Mouse (Mus musculus) MEL (cell line): ENCODE measurements at regions not wholly inside any gene's neighbourhood (a gene's known extent, or its start where the extent isn't known, plus 50 kb on each side); places are given as distances from the start of the nearest gene placed in this dataset.

Experiments
- BHLHE40 ChIP-seq: IDR thresholded peaks from 2 replicates; pipeline ENCODE4 v1.6.1; 2012; ENCODE audit warnings: low read depth, mild to moderate bottlenecking, inconsistent platforms, low read length, improper control_type of control experiment, borderline replicate concordance
- CTCF ChIP-seq, 3 experiments: IDR thresholded peaks in 2 of 3; conservative IDR thresholded peaks in 1 of 3; 2 replicates each; pipeline ENCODE4 v1.5.1; 2011 to 2012; ENCODE audit warnings: low read length in 3 of 3, low read depth in 2 of 3, mild to moderate bottlenecking in 2 of 3, improper control_type of control experiment in 1 of 3, inconsistent platforms in 1 of 3, mixed read lengths in 1 of 3, moderate library complexity in 1 of 3; ENCODE audit not compliant: control insufficient read depth in 1 of 3, insufficient read depth in 1 of 3, poor library complexity in 1 of 3, severe bottlenecking in 1 of 3
- ETS1 ChIP-seq: IDR thresholded peaks from 2 replicates; pipeline ENCODE4 v1.6.1; 2012; ENCODE audit warnings: low read depth, mild to moderate bottlenecking, inconsistent platforms, low read length, improper control_type of control experiment, moderate library complexity
- GATA1 ChIP-seq: IDR thresholded peaks from 2 replicates; pipeline ENCODE4 v1.6.1; 2011; ENCODE audit warnings: low read depth, low read length, improper control_type of control experiment
- MAFK ChIP-seq: IDR thresholded peaks from 2 replicates; pipeline ENCODE4 v1.6.1; 2011; ENCODE audit warnings: low read depth, mild to moderate bottlenecking, low read length, improper control_type of control experiment, borderline replicate concordance
- MEF2A ChIP-seq: IDR thresholded peaks from 2 replicates; pipeline ENCODE4 v1.6.1; 2014; ENCODE audit warnings: low read depth, mild to moderate bottlenecking, inconsistent platforms, low read length, improper control_type of control experiment; ENCODE audit not compliant: poor library complexity, insufficient replicate concordance, severe bottlenecking; ENCODE audit errors: extremely low read depth
- MXI1 ChIP-seq: IDR thresholded peaks from 2 replicates; pipeline ENCODE4 v1.6.1; 2011; ENCODE audit warnings: mild to moderate bottlenecking, low read depth, low read length, improper control_type of control experiment
- NELFE ChIP-seq: IDR thresholded peaks from 2 replicates; pipeline ENCODE4 v1.6.1; 2011; ENCODE audit warnings: low read depth, low read length, improper control_type of control experiment
- POLR2A ChIP-seq, 2 experiments: IDR thresholded peaks; 2 replicates each; pipeline ENCODE4 v1.6.1; 2011 to 2012; ENCODE audit warnings: low read length in 2 of 2, mild to moderate bottlenecking in 2 of 2, control low read depth in 1 of 2, improper control_type of control experiment in 1 of 2, low read depth in 1 of 2, moderate library complexity in 1 of 2; ENCODE audit not compliant: control insufficient read depth in 1 of 2, insufficient read depth in 1 of 2, poor library complexity in 1 of 2
- POLR2AphosphoS2 ChIP-seq: IDR thresholded peaks from 2 replicates; pipeline ENCODE4 v1.6.1; 2011; ENCODE audit warnings: low read length, improper control_type of control experiment
- POLR2AphosphoS5 ChIP-seq: IDR thresholded peaks from 2 replicates; pipeline ENCODE4 v1.6.1; 2012; ENCODE audit warnings: low read depth, borderline replicate concordance, mild to moderate bottlenecking, inconsistent platforms, low read length, moderate library complexity, mixed read lengths
- UBTF ChIP-seq: IDR thresholded peaks from 2 replicates; pipeline ENCODE4 v1.6.1; 2012; ENCODE audit warnings: low read depth, mild to moderate bottlenecking, inconsistent platforms, low read length, improper control_type of control experiment, moderate library complexity, borderline replicate concordance; ENCODE audit not compliant: insufficient read depth
- USF2 ChIP-seq, 2 experiments: IDR thresholded peaks; 2 replicates each; pipeline ENCODE4 v1.6.1; 2011 to 2012; ENCODE audit warnings: improper control_type of control experiment in 2 of 2, low read length in 2 of 2, borderline replicate concordance in 1 of 2, inconsistent platforms in 1 of 2, low read depth in 1 of 2, mild to moderate bottlenecking in 1 of 2; ENCODE audit not compliant: insufficient read depth in 1 of 2
- ZC3H11A ChIP-seq: IDR thresholded peaks from 2 replicates; pipeline ENCODE4 v1.6.1; 2012; ENCODE audit warnings: low read depth, mild to moderate bottlenecking, inconsistent platforms, low read length, improper control_type of control experiment

GRCm38 (mm10) chr19:54731315-54731714 is 395.7 kb downstream of the Gpam start:
- no peak for TF ChIP-seq POLR2AphosphoS2
- no peak for TF ChIP-seq MXI1
- no peak for TF ChIP-seq CTCF (IDR thresholded peaks at IDR 0.05 in 2 of 3, conservative IDR thresholded peaks at IDR 0.05 in 1 of 3; ENCODE audit: control insufficient read depth in 1 of 3, insufficient read depth in 1 of 3, low read depth in 2 of 3, low read length in 3 of 3, poor library complexity in 1 of 3, severe bottlenecking in 1 of 3)
- TF ChIP-seq BHLHE40, result no peak
- TF ChIP-seq GATA1, result no peak
- no peak for TF ChIP-seq UBTF
- no peak for TF ChIP-seq NELFE
- no peak for TF ChIP-seq POLR2A (IDR thresholded peaks at IDR 0.05; ENCODE audit: control insufficient read depth in 1 of 2, insufficient read depth in 1 of 2, low read depth in 1 of 2, low read length in 2 of 2, poor library complexity in 1 of 2)
- TF ChIP-seq USF2 (IDR thresholded peaks at IDR 0.05; ENCODE audit: borderline replicate concordance in 1 of 2, insufficient read depth in 1 of 2, low read depth in 1 of 2, low read length in 2 of 2), result no peak
- no peak for TF ChIP-seq MAFK
- no peak for TF ChIP-seq ETS1
- no peak for TF ChIP-seq MEF2A
- TF ChIP-seq POLR2AphosphoS5, result no peak
- TF ChIP-seq ZC3H11A, result no peak
